Comparison of ENCODE assay signal across 11 mouse cellular contexts in the genomic region with DNA sequence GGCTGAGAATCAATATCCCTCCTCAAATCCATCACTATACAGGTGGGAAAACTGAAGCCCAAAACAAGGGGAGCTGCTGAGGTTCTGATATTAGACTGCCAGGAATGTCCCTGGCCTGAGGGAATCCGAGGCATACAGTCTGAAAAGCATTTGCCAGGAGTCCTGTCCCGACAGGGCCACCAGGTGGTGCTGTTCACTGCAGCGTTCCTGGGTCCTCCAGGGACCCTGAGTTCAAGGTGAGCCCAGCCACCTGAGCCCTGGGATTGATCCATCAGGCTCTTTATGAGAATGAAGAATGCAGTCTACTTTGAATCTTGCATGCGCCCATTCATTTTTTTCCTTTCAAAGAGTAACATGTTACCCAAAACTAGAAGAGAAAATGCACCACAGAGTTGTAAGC. TPM values are rescaled to one million over a fixed set of nuclear protein-coding genes. Genes with fewer than 3 reads are reported as not detected.
DNase-seq lines count a peak whose midpoint lies in the region; ATAC-seq and TF ChIP-seq lines count a peak whose summit lies in the region.
"Had no signal": no experiment of that assay in that cellular context is flagged by ENCODE, and none has a peak within 500 bp of the region (broad histone marks: within the 10 kb centered on the region; RNA-seq: fewer than 3 reads in every experiment).

No protein-coding gene starts in this region.

- 37% methylated on average over 4 of the region's 4 CpGs for WGBS in forebrain, embryonic 10.5 days
- WGBS in forebrain, embryonic 13.5 days: 37% methylated on average over 4 of the region's 4 CpGs
- WGBS in small intestine, adult 2 months: 32% methylated on average over 4 of the region's 4 CpGs

- H3K4me1 ChIP-seq in forebrain, embryonic 10.5 days: no peaks in the 10 kb centered on the region
- H3K4me1 ChIP-seq in forebrain, embryonic 13.5 days: 0 out of 2 replicates have a peak, but pooled peaks cover 4% of the 10 kb centered on the region
- no peaks in the 10 kb centered on the region for H3K4me1 ChIP-seq in bone marrow macrophage, adult 2 months (ENCODE audit: control insufficient read depth, insufficient read depth, low read length)
- H3K4me1 ChIP-seq in small intestine, adult 2 months (ENCODE audit: control insufficient read depth, insufficient read depth, insufficient read length, low read length): no peaks in the 10 kb centered on the region
- H3K4me1 ChIP-seq: midbrain, embryonic 12.5 days; stomach, embryonic 15.5 days had no signal

- peak; percentile 28 for DNase-seq in forebrain, embryonic 10.5 days (ENCODE audit: extremely low spot score, low spot score)
- DNase-seq in lung, postnatal 14 days: peak; percentile 8
- DNase-seq in lung, adult 18-20 months: no peak
- no peak for DNase-seq in neural tube, embryonic 10.5 days (ENCODE audit: extremely low spot score, low spot score)
- DNase-seq in urinary bladder, postnatal 4 days (ENCODE audit: low spot score in 2 of 2): no peak

- H3K4me3 ChIP-seq in forebrain, embryonic 10.5 days: no peak overlapping the region
- H3K4me3 ChIP-seq in forebrain, embryonic 13.5 days: no peak overlapping the region
- no peak overlapping the region for H3K4me3 ChIP-seq in bone marrow macrophage, adult 2 months (ENCODE audit: insufficient read depth, low read length)
- no peak overlapping the region for H3K4me3 ChIP-seq in small intestine, adult 2 months (ENCODE audit: low read depth, low read length)
- H3K4me3 ChIP-seq: midbrain, embryonic 12.5 days; stomach, embryonic 15.5 days had no signal

- no peak overlapping the region for H3K27ac ChIP-seq in forebrain, embryonic 10.5 days
- H3K27ac ChIP-seq in forebrain, embryonic 13.5 days: no peak overlapping the region
- no peak overlapping the region for H3K27ac ChIP-seq in bone marrow macrophage, adult 2 months (ENCODE audit: insufficient read depth, low read depth, low read length)
- no peak overlapping the region for H3K27ac ChIP-seq in small intestine, adult 2 months (ENCODE audit: insufficient read depth, low read depth, low read length)
- H3K27ac ChIP-seq: midbrain, embryonic 12.5 days; stomach, embryonic 15.5 days had no signal

- no peak overlapping the region for H3K9ac ChIP-seq in forebrain, embryonic 13.5 days
- H3K9ac ChIP-seq: midbrain, embryonic 12.5 days; stomach, embryonic 15.5 days had no signal

- H3K36me3 ChIP-seq in forebrain, embryonic 10.5 days (replicated peaks): no peaks in the 10 kb centered on the region
- no peaks in the 10 kb centered on the region for H3K36me3 ChIP-seq in forebrain, embryonic 13.5 days (ENCODE audit: poor library complexity, severe bottlenecking)
- no peaks in the 10 kb centered on the region for H3K36me3 ChIP-seq in small intestine, adult 2 months (ENCODE audit: control insufficient read depth, insufficient read depth, low read length)
- H3K36me3 ChIP-seq: midbrain, embryonic 12.5 days; stomach, embryonic 15.5 days had no signal

- no peak for ATAC-seq in forebrain, embryonic 13.5 days
- ATAC-seq: intestine, embryonic 16.5 days had no signal

- no peak for TF ChIP-seq POLR2A in bone marrow macrophage, adult 2 months (IDR thresholded peaks at IDR 0.05; ENCODE audit: borderline replicate concordance, low read depth, low read length)
- no peak for TF ChIP-seq POLR2A in small intestine, adult 2 months (IDR thresholded peaks at IDR 0.05; ENCODE audit: low read depth, low read length)

- H3K9me3 ChIP-seq in forebrain, embryonic 10.5 days: peaks cover 7% of the 10 kb centered on the region; the same call in 1 of the 2 replicates
- no peaks in the 10 kb centered on the region; the same call in 1 of the 2 replicates for H3K9me3 ChIP-seq in forebrain, embryonic 13.5 days (replicated peaks)
- H3K9me3 ChIP-seq: midbrain, embryonic 12.5 days; stomach, embryonic 15.5 days had no signal

- H3K27me3 ChIP-seq in forebrain, embryonic 10.5 days (ENCODE audit: poor library complexity, severe bottlenecking): no peaks in the 10 kb centered on the region
- H3K27me3 ChIP-seq in forebrain, embryonic 13.5 days: no peaks in the 10 kb centered on the region
- H3K27me3 ChIP-seq in small intestine, adult 2 months (ENCODE audit: control insufficient read depth, insufficient read depth, low read length): no peaks in the 10 kb centered on the region
- H3K27me3 ChIP-seq: midbrain, embryonic 12.5 days; stomach, embryonic 15.5 days had no signal

- TF ChIP-seq CTCF in bone marrow macrophage, adult 2 months (IDR thresholded peaks at IDR 0.05; ENCODE audit: low read depth, low read length): peak; percentile 48
- peak; percentile 46; the same call in 1 of the 2 replicates for TF ChIP-seq CTCF in small intestine, adult 2 months (IDR thresholded peaks at IDR 0.05; ENCODE audit: extremely low read depth, insufficient read length, insufficient replicate concordance, low read depth, low read length)

- H3K4me2 ChIP-seq in forebrain, embryonic 13.5 days: no peak overlapping the region
- H3K4me2 ChIP-seq: midbrain, embryonic 12.5 days; stomach, embryonic 15.5 days had no signal

RNA-seq across cellular contexts. Expression of gene Allc, which starts 3.2 kb away (rescaled TPM):
- polyA plus RNA-seq in forebrain, embryonic 10.5 days (2016; fragmentation: Nextera tagmentation; extraction: Ambion mirVana): not detected in 2 replicates
- polyA plus RNA-seq in forebrain, embryonic 13.5 days (2015; fragmentation: Nextera tagmentation; extraction: Ambion mirVana): not detected in 2 replicates
- not detected in 2 replicates for polyA plus RNA-seq in bone marrow macrophage, adult 2 months (2012; ENCODE audit: insufficient read depth, insufficient read length, missing spikeins)
- polyA plus RNA-seq in small intestine, adult 2 months (2012; rRNA removed): not detected in 2 replicates
- polyA plus RNA-seq: intestine, embryonic 16.5 days; midbrain, embryonic 12.5 days; stomach, embryonic 15.5 days had no signal

RNA-seq across cellular contexts. Expression of gene Dcdc2c, which starts 26.9 kb away (rescaled TPM):
- polyA plus RNA-seq in forebrain, embryonic 10.5 days (2016; fragmentation: Nextera tagmentation; extraction: Ambion mirVana): 0.21 and 0.22 TPM in 2 replicates
- polyA plus RNA-seq in forebrain, embryonic 13.5 days (2015; fragmentation: Nextera tagmentation; extraction: Ambion mirVana): not detected in 2 replicates
- polyA plus RNA-seq in bone marrow macrophage, adult 2 months (2012; ENCODE audit: insufficient read depth, insufficient read length, missing spikeins): not detected in 2 replicates
- polyA plus RNA-seq in small intestine, adult 2 months (2012; rRNA removed): not detected in 2 replicates
- polyA plus RNA-seq: intestine, embryonic 16.5 days had no signal

RNA-seq across cellular contexts. Expression of gene Colec11, which starts 44.0 kb away (rescaled TPM):
- 0.10 and 0.23 TPM in 2 replicates for polyA plus RNA-seq in forebrain, embryonic 10.5 days (2016; fragmentation: Nextera tagmentation; extraction: Ambion mirVana)
- polyA plus RNA-seq in forebrain, embryonic 13.5 days (2015; fragmentation: Nextera tagmentation; extraction: Ambion mirVana): 0.18 and 0.40 TPM in 2 replicates
- 0.56 TPM in 1 of 2 replicates, not detected in the other for polyA plus RNA-seq in bone marrow macrophage, adult 2 months (2012; ENCODE audit: insufficient read depth, insufficient read length, missing spikeins)
- 0.10 and 0.13 TPM in 2 replicates for polyA plus RNA-seq in small intestine, adult 2 months (2012; rRNA removed)

RNA-seq across cellular contexts. Expression of gene Rps7, which starts 56.6 kb away (rescaled TPM):
- polyA plus RNA-seq in forebrain, embryonic 10.5 days (2016; fragmentation: Nextera tagmentation; extraction: Ambion mirVana): 656 and 679 TPM in 2 replicates
- 536 and 650 TPM in 2 replicates for polyA plus RNA-seq in forebrain, embryonic 13.5 days (2015; fragmentation: Nextera tagmentation; extraction: Ambion mirVana)
- 659 and 814 TPM in 2 replicates for polyA plus RNA-seq in bone marrow macrophage, adult 2 months (2012; ENCODE audit: insufficient read depth, insufficient read length, missing spikeins)
- polyA plus RNA-seq in small intestine, adult 2 months (2012; rRNA removed): 56.0 and 82.1 TPM in 2 replicates

Comparison
In these comparisons a context has a peak if more than half of its experiments do, and no peak if none do; other contexts are left out.
1. DNase-seq: peak in forebrain, embryonic 10.5 days (single experiment) and lung, postnatal 14 days (single experiment); none in lung, adult 18-20 months (0 of 2), neural tube, embryonic 10.5 days (single experiment) and urinary bladder, postnatal 4 days (0 of 2).